Mouse (Mus musculus) neural tube, embryonic 14.5 days (tissue): Measurements from ENCODE around the gene Entpd1. TPM values are rescaled to one million over a fixed set of nuclear protein-coding genes. Genes with fewer than 3 reads are reported as not detected.

ENCODE experiments used
- ATAC-seq: fragments of 200-750 bp; cut with Nextera tagmentation; 2 replicates; pipeline ENCODE4 v1.8.0; 2017; ENCODE audit warnings: low read depth, mild to moderate bottlenecking, moderate TSS enrichment, moderate library complexity
- H3K27ac ChIP-seq: fragments of 300-500 bp; sonication (generic); 2 replicates; pipeline ENCODE4 v1.5.1; 2014; ENCODE audit warnings: low read depth, mild to moderate bottlenecking, control low read depth, low read length, moderate library complexity, mixed read lengths
- H3K27me3 ChIP-seq: fragments of 300-500 bp; sonication (generic); 2 replicates; pipeline ENCODE4 v1.6.1; 2014; ENCODE audit warnings: low read length; ENCODE audit not compliant: control insufficient read depth, insufficient read depth
- H3K36me3 ChIP-seq: fragments of 300-500 bp; sonication (generic); 2 replicates; pipeline ENCODE4 v1.6.1; 2014; ENCODE audit warnings: low read length, mixed read lengths; ENCODE audit not compliant: control insufficient read depth, insufficient read depth
- H3K4me1 ChIP-seq: fragments of 300-500 bp; sonication (generic); 2 replicates; pipeline ENCODE4 v1.6.1; 2014; ENCODE audit warnings: low read length; ENCODE audit not compliant: control insufficient read depth, insufficient read depth
- H3K4me2 ChIP-seq: fragments of 300-500 bp; sonication (generic); 2 replicates; pipeline ENCODE4 v1.6.1; 2014; ENCODE audit warnings: mild to moderate bottlenecking, low read depth, low read length, control low read depth
- H3K4me3 ChIP-seq: fragments of 300-500 bp; sonication (generic); 2 replicates; pipeline ENCODE4 v1.5.1; 2014; ENCODE audit warnings: low read depth, low read length, control low read depth, mixed read lengths
- H3K9ac ChIP-seq: fragments of 300-500 bp; sonication (generic); replicated peaks from 2 replicates; pipeline ENCODE4 v1.6.1; 2014; ENCODE audit warnings: low read depth, mild to moderate bottlenecking, control low read depth, low read length, mixed read lengths
- H3K9me3 ChIP-seq: fragments of 300-500 bp; sonication (generic); 2 replicates; pipeline ENCODE4 v1.6.1; 2016; ENCODE audit warnings: low read length; ENCODE audit not compliant: control insufficient read depth
- WGBS: fragments of 180-500 bp; shearing (Covaris S2); extraction: QIAGEN DNeasy Blood & Tissue Kit; methylation state at CpG from one replicate; pipeline ENCODE4 v1.1.7; 2014; 5-methylcytosine and 5-hydroxymethylcytosine counted together
- polyA plus RNA-seq: library from polyadenylated mRNA; unstranded; fragments of >200 nt; fragmentation: Nextera tagmentation; extraction: Ambion mirVana; gene quantifications from 2 replicates; pipeline ENCODE4 v1.2.1, GENCODE M21; 2014

Gene Entpd1
- polyA plus RNA-seq, 1 experiment from 2014 or later, result 7.2 TPM

GRCm38 (mm10) chr19:40693201-40693600 is 81.0 kb downstream of the Entpd1 start:
- no peak overlapping the region for H3K4me3 ChIP-seq
- no peak overlapping the region for H3K9ac ChIP-seq
- no peaks in the 10 kb centered on the region for H3K4me1 ChIP-seq
- no peak overlapping the region for H3K27ac ChIP-seq
- ATAC-seq, result no peak
- 92% methylated on average over 7 of the region's 7 CpGs for WGBS
- H3K9me3 ChIP-seq, result no peaks in the 10 kb centered on the region
- no peak overlapping the region for H3K4me2 ChIP-seq
- H3K27me3 ChIP-seq, result no peaks in the 10 kb centered on the region
- no peaks in the 10 kb centered on the region for H3K36me3 ChIP-seq

GRCm38 (mm10) chr19:40696116-40696515 is 84.0 kb downstream of the Entpd1 start:
- Histone ChIP-seq H3K9ac (no peak overlapping the region), H3K27ac (no peak overlapping the region), H3K36me3 (no peaks in the 10 kb centered on the region), H3K9me3 (no peaks in the 10 kb centered on the region), H3K4me3 (no peak overlapping the region), H3K27me3 (no peaks in the 10 kb centered on the region), H3K4me2 (no peak overlapping the region), H3K4me1 (no peaks in the 10 kb centered on the region)
- WGBS, result 91% methylated on average over 6 of the region's 6 CpGs
- no peak for ATAC-seq

DNA sequence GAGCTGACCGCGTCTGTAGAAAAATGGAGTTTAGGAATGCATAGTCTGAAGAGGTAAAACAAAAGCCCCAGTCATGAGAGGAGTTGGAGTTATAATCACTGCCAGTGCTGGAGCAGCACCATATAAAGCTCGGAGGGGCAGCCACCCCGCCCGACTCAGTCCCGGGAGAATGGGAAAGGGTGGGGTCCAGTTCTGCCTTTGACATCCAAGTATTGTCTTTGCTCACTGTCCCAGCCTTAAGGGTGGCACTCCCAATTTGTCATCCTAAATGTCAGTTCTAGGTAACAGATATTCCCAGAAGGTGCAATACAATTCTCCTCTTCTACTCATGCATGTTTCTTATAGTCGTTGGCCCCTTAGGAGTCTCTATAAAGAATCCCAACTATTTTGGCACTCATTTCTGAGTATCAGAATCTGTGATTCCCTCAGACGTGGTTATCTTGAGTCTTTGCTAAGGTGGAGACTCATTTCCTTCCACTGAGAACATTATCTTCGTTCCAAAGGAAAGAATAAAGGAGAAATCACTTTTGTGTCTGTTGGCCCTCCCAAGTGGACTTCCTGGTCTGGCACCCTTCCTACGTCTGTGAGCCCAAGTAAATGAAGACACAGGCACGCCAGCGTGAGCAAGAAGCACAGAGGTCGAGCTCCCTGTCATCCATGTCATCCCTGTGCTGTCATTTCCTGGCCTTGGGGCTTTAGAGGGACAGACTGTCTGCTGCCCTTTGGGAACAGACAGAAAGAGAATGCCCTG is 86.1 kb downstream of the Entpd1 start:
- H3K4me2 ChIP-seq, result no peak overlapping the region
- 69% methylated on average over 13 of the region's 13 CpGs for WGBS
- H3K4me3 ChIP-seq, result no peak overlapping the region
- no peaks in the 10 kb centered on the region for H3K27me3 ChIP-seq
- no peak overlapping the region for H3K27ac ChIP-seq
- no peaks in the 10 kb centered on the region for H3K36me3 ChIP-seq
- H3K4me1 ChIP-seq, result no peaks in the 10 kb centered on the region
- no peak for ATAC-seq
- no peaks in the 10 kb centered on the region for H3K9me3 ChIP-seq
- H3K9ac ChIP-seq, result no peak overlapping the region

- H3K4me2 ChIP-seq, result no peak overlapping the region
- no peak overlapping the region for H3K9ac ChIP-seq
- H3K27ac ChIP-seq, result no peak overlapping the region
- no peak overlapping the region for H3K4me3 ChIP-seq
- no peaks in the 10 kb centered on the region for H3K9me3 ChIP-seq
- no peaks in the 10 kb centered on the region for H3K4me1 ChIP-seq
- 38% methylated on average over 5 of the region's 5 CpGs for WGBS
- no peaks in the 10 kb centered on the region for H3K27me3 ChIP-seq
- no peak for ATAC-seq
- no peaks in the 10 kb centered on the region for H3K36me3 ChIP-seq
Measured at GRCm38 (mm10) chr19:40699816-40700215, 87.7 kb downstream of the Entpd1 start.

GRCm38 (mm10) chr19:40702406-40702805 is 90.2 kb downstream of the Entpd1 start:
- WGBS, result 63% methylated on average over 4 of the region's 4 CpGs
- Histone ChIP-seq H3K4me1 (no peaks in the 10 kb centered on the region), H3K27ac (peak overlapping the region; percentile 30; the same call in 1 of the 2 replicates), H3K9ac (no peak overlapping the region), H3K4me3 (no peak overlapping the region), H3K4me2 (no peak overlapping the region), H3K9me3 (no peaks in the 10 kb centered on the region), H3K27me3 (no peaks in the 10 kb centered on the region), H3K36me3 (no peaks in the 10 kb centered on the region)
- peak; percentile 56; the same call in 1 of the 2 replicates for ATAC-seq

DNA sequence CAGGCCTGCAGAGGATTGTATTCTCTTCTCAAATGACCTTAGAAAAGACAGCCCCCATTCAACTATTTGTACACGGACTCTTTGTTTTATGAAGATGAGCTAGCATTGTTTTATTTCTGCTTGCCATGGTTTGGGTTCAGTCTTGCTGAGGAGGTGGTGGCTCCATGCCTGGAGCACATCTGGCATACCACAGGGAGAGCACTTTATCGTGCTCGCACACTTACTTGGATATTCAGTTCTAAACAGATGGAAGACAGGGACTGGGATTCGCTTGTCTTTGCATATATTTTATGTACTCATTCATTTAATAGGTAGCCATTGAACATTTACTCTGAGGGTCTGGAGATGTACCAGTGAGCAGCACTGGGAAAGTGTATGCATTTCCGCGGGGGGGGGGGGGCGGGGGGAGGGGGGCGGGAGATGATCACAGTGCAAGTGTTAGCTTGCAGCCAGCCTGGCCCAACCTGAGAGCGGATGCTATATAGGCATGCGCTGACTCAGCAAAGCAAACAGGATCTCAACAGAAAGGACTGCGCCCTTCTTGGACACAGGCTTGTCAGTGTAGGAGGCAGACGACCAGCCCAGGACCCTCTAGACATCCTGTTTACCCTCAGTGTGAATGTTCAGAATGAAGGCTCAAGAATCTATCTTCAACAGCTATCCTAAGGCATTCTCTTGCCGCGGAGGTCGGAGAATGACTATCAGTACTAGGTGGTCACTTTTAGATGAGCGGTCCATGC is 100.9 kb downstream of the Entpd1 start:
- Histone ChIP-seq H3K4me3 (no peak overlapping the region), H3K27me3 (no peaks in the 10 kb centered on the region), H3K4me2 (no peak overlapping the region), H3K9me3 (no peaks in the 10 kb centered on the region), H3K4me1 (no peaks in the 10 kb centered on the region), H3K27ac (no peak overlapping the region), H3K9ac (no peak overlapping the region), H3K36me3 (no peaks in the 10 kb centered on the region)
- peak; percentile 66; the same call in 1 of the 2 replicates for ATAC-seq
- WGBS, result 77% methylated on average over 13 of the region's 16 CpGs

DNA sequence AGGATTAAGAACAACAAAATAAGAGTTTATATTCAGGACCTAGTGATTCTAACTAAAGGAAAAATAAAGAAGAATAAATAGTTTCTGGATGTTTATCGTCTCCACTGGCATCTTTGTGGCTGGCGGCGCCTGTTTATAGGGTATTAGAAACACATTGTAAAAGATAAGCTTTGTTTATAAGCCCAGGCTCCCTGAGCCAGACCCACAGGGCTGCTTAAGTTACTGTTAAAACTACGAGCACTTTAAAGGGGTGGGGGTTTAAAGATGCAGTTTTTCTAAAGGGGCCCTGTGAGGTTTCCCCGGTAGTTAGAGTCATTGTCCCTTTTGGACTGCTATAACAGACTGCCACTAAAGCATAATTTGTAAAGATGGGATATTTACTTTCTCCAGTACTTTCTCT is 102.5 kb downstream of the Entpd1 start:
- no peak overlapping the region for H3K27ac ChIP-seq
- no peaks in the 10 kb centered on the region for H3K27me3 ChIP-seq
- no peaks in the 10 kb centered on the region for H3K9me3 ChIP-seq
- no peak overlapping the region for H3K4me2 ChIP-seq
- H3K4me1 ChIP-seq, result no peaks in the 10 kb centered on the region
- no peak overlapping the region for H3K4me3 ChIP-seq
- no peak for ATAC-seq
- WGBS, result 75% methylated on average over 5 of the region's 5 CpGs
- no peaks in the 10 kb centered on the region for H3K36me3 ChIP-seq
- no peak overlapping the region for H3K9ac ChIP-seq

DNA sequence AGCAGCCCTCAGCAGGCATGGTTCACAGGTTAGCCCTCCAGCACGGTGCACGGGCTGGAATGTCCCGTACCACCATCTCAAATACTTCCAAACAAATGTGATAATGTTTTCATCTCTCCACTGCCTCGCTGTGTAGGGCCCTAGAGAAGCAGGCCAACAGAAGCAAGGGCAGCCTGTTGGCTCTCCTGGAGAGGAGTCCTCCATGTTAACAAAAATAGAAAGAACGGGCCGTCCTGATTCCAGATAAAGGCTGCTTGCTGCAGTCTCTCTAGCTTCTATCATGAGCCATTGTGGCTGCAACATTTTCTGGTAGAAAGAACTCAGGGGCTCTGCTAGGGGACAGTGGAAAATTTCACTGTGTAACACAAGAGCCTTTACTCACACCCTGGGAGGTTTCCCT is 104.8 kb downstream of the Entpd1 start:
- WGBS, result 84% methylated on average over 6 of the region's 6 CpGs

DNA sequence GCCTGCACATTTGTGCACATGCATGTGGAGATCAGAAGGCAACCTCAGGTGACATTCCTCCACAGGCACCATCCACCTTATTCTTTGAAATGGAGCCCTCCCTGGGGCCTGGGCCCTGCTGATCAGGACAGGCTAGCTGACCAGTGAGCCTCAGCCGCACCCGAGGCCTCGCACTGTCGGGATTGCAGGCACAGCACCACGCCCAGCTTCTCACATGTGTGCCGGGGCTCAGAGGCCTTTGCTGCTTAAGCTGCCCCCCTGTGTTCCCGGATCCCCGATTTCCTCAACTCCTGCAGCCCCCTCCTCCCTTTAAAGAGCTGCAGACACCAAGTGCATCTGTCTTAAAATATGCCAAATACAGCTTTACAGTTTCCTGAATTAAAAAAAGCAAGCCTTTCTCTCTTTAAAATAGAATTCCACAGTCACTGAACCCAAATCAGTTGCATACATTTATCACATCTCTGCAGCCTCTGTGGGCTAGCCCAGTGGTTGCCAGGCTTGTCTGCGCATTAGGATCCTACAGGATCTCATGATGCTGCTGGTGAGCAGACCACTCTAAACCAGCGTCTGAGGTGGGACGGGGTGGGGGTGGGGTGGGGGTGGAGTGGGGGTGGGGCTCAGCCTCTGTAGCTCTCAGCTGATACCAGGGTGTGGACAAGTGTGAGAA is 107.4 kb downstream of the Entpd1 start:
- H3K4me3 ChIP-seq, result no peak overlapping the region
- no peak for ATAC-seq
- WGBS, result 61% methylated on average over 11 of the region's 11 CpGs

More for the DNA sequence above, 104.8 kb downstream of the Entpd1 start:
- H3K36me3 ChIP-seq, result no peaks in the 10 kb centered on the region
- H3K9me3 ChIP-seq, result no peaks in the 10 kb centered on the region
- H3K27ac ChIP-seq, result no peak overlapping the region
- H3K4me3 ChIP-seq, result no peak overlapping the region
- H3K4me2 ChIP-seq, result no peak overlapping the region
- no peak overlapping the region for H3K9ac ChIP-seq
- peaks cover 2% of the 10 kb centered on the region; the same call in 1 of the 2 replicates for H3K4me1 ChIP-seq
- no peak for ATAC-seq
- no peaks in the 10 kb centered on the region for H3K27me3 ChIP-seq

More for the DNA sequence above, 107.4 kb downstream of the Entpd1 start:
- Histone ChIP-seq H3K9ac (no peak overlapping the region), H3K36me3 (no peaks in the 10 kb centered on the region), H3K4me1 (peaks cover 4% of the 10 kb centered on the region; the same call in 1 of the 2 replicates), H3K27ac (no peak overlapping the region), H3K27me3 (no peaks in the 10 kb centered on the region), H3K4me2 (no peak overlapping the region), H3K9me3 (no peaks in the 10 kb centered on the region)
